Mouse (Mus musculus) brain, embryonic 14.5 days (tissue): Measurements from ENCODE around the gene Rps17.

Experiments
- CTCF ChIP-seq: fragments of 200-500 bp; IDR thresholded peaks from 2 replicates; pipeline ENCODE4 v1.5.1; 2012; ENCODE audit warnings: inconsistent platforms, mild to moderate bottlenecking, moderate library complexity, borderline replicate concordance; ENCODE audit not compliant: insufficient read depth, insufficient read length; ENCODE audit errors: extremely low read depth
- POLR2A ChIP-seq: fragments of 200-500 bp; IDR thresholded peaks from 2 replicates; pipeline ENCODE4 v1.6.1; 2012; ENCODE audit warnings: mild to moderate bottlenecking, inconsistent platforms, borderline replicate concordance; ENCODE audit not compliant: poor library complexity, insufficient read depth, insufficient read length, severe bottlenecking; ENCODE audit errors: extremely low read depth

- no peak for TF ChIP-seq POLR2A
- TF ChIP-seq CTCF, result no peak
Measured at GRCm38 (mm10) chr7:81301323-81301722, 43.7 kb downstream of the Rps17 start.
